Mouse (Mus musculus) limb, embryonic 13.5 days (tissue): ENCODE measurements around the gene Ano2. TPM values are rescaled to one million over a fixed set of nuclear protein-coding genes. Genes with fewer than 3 reads are reported as not detected.

Experiments used
- ATAC-seq: fragments of 200-750 bp; cut with Nextera tagmentation; 2 replicates; pipeline ENCODE4 v1.8.0; 2017; ENCODE audit warnings: low read depth, moderate number of reproducible peaks, moderate TSS enrichment; ENCODE audit not compliant: low FRiP score
- H3K27ac ChIP-seq: fragments of 300-500 bp; sonication (generic); 2 replicates; pipeline ENCODE4 v1.5.1; 2015; ENCODE audit warnings: inconsistent platforms, mild to moderate bottlenecking, moderate library complexity
- H3K27me3 ChIP-seq: fragments of 300-500 bp; sonication (generic); 2 replicates; pipeline ENCODE4 v1.6.1; 2015; ENCODE audit warnings: mild to moderate bottlenecking, inconsistent platforms
- H3K36me3 ChIP-seq: fragments of 300-500 bp; sonication (generic); 2 replicates; pipeline ENCODE4 v1.6.1; 2015; ENCODE audit warnings: inconsistent platforms, mild to moderate bottlenecking, moderate library complexity
- H3K4me1 ChIP-seq: fragments of 300-500 bp; sonication (generic); 2 replicates; pipeline ENCODE4 v1.6.1; 2015; ENCODE audit warnings: inconsistent platforms
- H3K4me2 ChIP-seq: fragments of 300-500 bp; sonication (generic); replicated peaks from 2 replicates; pipeline ENCODE4 v1.6.1; 2015; ENCODE audit warnings: inconsistent platforms, mild to moderate bottlenecking, moderate library complexity
- H3K4me3 ChIP-seq: fragments of 300-500 bp; sonication (generic); 2 replicates; pipeline ENCODE4 v1.5.1; 2015; ENCODE audit warnings: moderate library complexity, mild to moderate bottlenecking, inconsistent platforms
- H3K9ac ChIP-seq: fragments of 300-500 bp; sonication (generic); 2 replicates; pipeline ENCODE4 v1.6.1; 2015; ENCODE audit warnings: mild to moderate bottlenecking, inconsistent platforms
- H3K9me3 ChIP-seq: fragments of 300-500 bp; sonication (generic); 2 replicates; pipeline ENCODE4 v1.6.1; 2016; ENCODE audit warnings: inconsistent platforms
- WGBS: fragments of 180-500 bp; shearing (Covaris S2); methylation state at CpG from one replicate; pipeline ENCODE4 v1.1.7; 2015; 5-methylcytosine and 5-hydroxymethylcytosine counted together
- polyA plus RNA-seq: library from polyadenylated mRNA; unstranded; fragments of >200 nt; fragmentation: Nextera tagmentation; extraction: Ambion mirVana; gene quantifications from 2 replicates; pipeline ENCODE4 v1.2.1, GENCODE M21; 2015

The Ano2 gene
- polyA plus RNA-seq, 1 experiment from 2014 or later = not detected

GRCm38 (mm10) chr6:125680613-125681012, 9.6 kb upstream of the Ano2 start:
- 23% methylated on average over 11 of the region's 11 CpGs for WGBS
- peak overlapping the region; percentile 39; the same call in 1 of the 2 replicates for H3K27ac ChIP-seq

GRCm38 (mm10) chr6:125685420-125685819, 4.8 kb upstream of the Ano2 start:
- H3K9ac ChIP-seq = no peak overlapping the region
- H3K4me3 ChIP-seq = no peak overlapping the region
- H3K9me3 ChIP-seq = no peaks in the 10 kb centered on the region
- ATAC-seq = no peak
- no peak overlapping the region for H3K4me2 ChIP-seq
- peaks cover 15% of the 10 kb centered on the region for H3K4me1 ChIP-seq
- H3K27me3 ChIP-seq = peaks cover 41% of the 10 kb centered on the region
- H3K27ac ChIP-seq = no peak overlapping the region
- H3K36me3 ChIP-seq = no peaks in the 10 kb centered on the region

More at GRCm38 (mm10) chr6:125680613-125681012, 9.6 kb upstream of the Ano2 start:
- Histone ChIP-seq H3K9ac (no peak overlapping the region), H3K4me1 (peaks cover 14% of the 10 kb centered on the region), H3K4me2 (peak overlapping the region; percentile 39), H3K36me3 (no peaks in the 10 kb centered on the region), H3K9me3 (no peaks in the 10 kb centered on the region), H3K27me3 (peaks cover 11% of the 10 kb centered on the region; the same call in 1 of the 2 replicates), H3K4me3 (no peak overlapping the region)
- peak; percentile 81 for ATAC-seq

- Histone ChIP-seq H3K9ac (no peak overlapping the region), H3K27ac (no peak overlapping the region), H3K4me3 (no peak overlapping the region), H3K4me1 (peaks cover 12% of the 10 kb centered on the region), H3K4me2 (no peak overlapping the region), H3K27me3 (peaks cover 50% of the 10 kb centered on the region), H3K9me3 (no peaks in the 10 kb centered on the region), H3K36me3 (no peaks in the 10 kb centered on the region)
- ATAC-seq = no peak
- WGBS = 38% methylated on average over 1 of the region's 1 CpGs
These were observed 2.2 kb upstream of the Ano2 start for GRCm38 (mm10) chr6:125687986-125688385.

GRCm38 (mm10) chr6:125701146-125701545, 10.9 kb downstream of the Ano2 start:
- H3K4me1 ChIP-seq = no peaks in the 10 kb centered on the region
- H3K27me3 ChIP-seq = no peaks in the 10 kb centered on the region
- no peak overlapping the region for H3K27ac ChIP-seq
- ATAC-seq = no peak
- no peak overlapping the region for H3K9ac ChIP-seq
- H3K4me3 ChIP-seq = no peak overlapping the region
- no peaks in the 10 kb centered on the region for H3K9me3 ChIP-seq
- H3K4me2 ChIP-seq = no peak overlapping the region
- 88% methylated on average over 2 of the region's 2 CpGs for WGBS
- H3K36me3 ChIP-seq = no peaks in the 10 kb centered on the region

- Histone ChIP-seq H3K9me3 (no peaks in the 10 kb centered on the region), H3K27me3 (no peaks in the 10 kb centered on the region; the same call in 1 of the 2 replicates), H3K4me3 (no peak overlapping the region), H3K4me2 (no peak overlapping the region), H3K9ac (no peak overlapping the region), H3K36me3 (no peaks in the 10 kb centered on the region), H3K27ac (no peak overlapping the region), H3K4me1 (no peaks in the 10 kb centered on the region)
- WGBS = 82% methylated on average over 16 of the region's 16 CpGs
- no peak for ATAC-seq
These were observed 21.0 kb downstream of the Ano2 start for GRCm38 (mm10) chr6:125711261-125711660.

GRCm38 (mm10) chr6:125726408-125726807, 36.2 kb downstream of the Ano2 start:
- no peak overlapping the region for H3K4me2 ChIP-seq
- H3K9ac ChIP-seq = no peak overlapping the region
- H3K4me1 ChIP-seq = peaks cover 17% of the 10 kb centered on the region
- WGBS = 85% methylated on average over 2 of the region's 2 CpGs
- no peaks in the 10 kb centered on the region for H3K36me3 ChIP-seq
- no peak overlapping the region for H3K27ac ChIP-seq
- no peak overlapping the region for H3K4me3 ChIP-seq
- H3K9me3 ChIP-seq = peaks cover 6% of the 10 kb centered on the region; the same call in 1 of the 2 replicates
- 0 out of 2 replicates have a peak, but pooled peaks cover 2% of the 10 kb centered on the region for H3K27me3 ChIP-seq
- ATAC-seq = no peak

- ATAC-seq = no peak
- WGBS = 48% methylated on average over 5 of the region's 5 CpGs
These were observed 37.3 kb downstream of the Ano2 start for GRCm38 (mm10) chr6:125727484-125727911.

GRCm38 (mm10) chr6:125729471-125729870, 39.3 kb downstream of the Ano2 start:
- Histone ChIP-seq H3K9ac (no peak overlapping the region), H3K4me2 (no peak overlapping the region), H3K27me3 (0 out of 2 replicates have a peak, but pooled peaks cover 2% of the 10 kb centered on the region), H3K4me1 (peaks cover 17% of the 10 kb centered on the region), H3K36me3 (no peaks in the 10 kb centered on the region), H3K9me3 (peaks cover 6% of the 10 kb centered on the region; the same call in 1 of the 2 replicates), H3K4me3 (no peak overlapping the region), H3K27ac (no peak overlapping the region)
- no peak for ATAC-seq
- WGBS = 78% methylated on average over 6 of the region's 6 CpGs

More at GRCm38 (mm10) chr6:125727484-125727911, 37.3 kb downstream of the Ano2 start:
- Histone ChIP-seq H3K4me1 (peaks cover 17% of the 10 kb centered on the region), H3K4me2 (no peak overlapping the region), H3K9me3 (peaks cover 6% of the 10 kb centered on the region; the same call in 1 of the 2 replicates), H3K27me3 (0 out of 2 replicates have a peak, but pooled peaks cover 2% of the 10 kb centered on the region), H3K9ac (no peak overlapping the region), H3K27ac (no peak overlapping the region), H3K4me3 (no peak overlapping the region), H3K36me3 (no peaks in the 10 kb centered on the region)

- H3K27me3 ChIP-seq = 0 out of 2 replicates have a peak, but pooled peaks cover 2% of the 10 kb centered on the region
- peaks cover 17% of the 10 kb centered on the region for H3K4me1 ChIP-seq
- H3K4me3 ChIP-seq = no peak overlapping the region
- no peak overlapping the region for H3K9ac ChIP-seq
- H3K36me3 ChIP-seq = no peaks in the 10 kb centered on the region
- peaks cover 6% of the 10 kb centered on the region; the same call in 1 of the 2 replicates for H3K9me3 ChIP-seq
- H3K4me2 ChIP-seq = no peak overlapping the region
- 55% methylated on average over 11 of the region's 11 CpGs for WGBS
- ATAC-seq = no peak
- peak overlapping the region; percentile 33; the same call in 1 of the 2 replicates for H3K27ac ChIP-seq
These were observed 39.8 kb downstream of the Ano2 start for GRCm38 (mm10) chr6:125729986-125730535.

GRCm38 (mm10) chr6:125737511-125738285, 47.5 kb downstream of the Ano2 start:
- Histone ChIP-seq H3K4me2 (no peak overlapping the region), H3K4me3 (no peak overlapping the region), H3K9me3 (no peaks in the 10 kb centered on the region), H3K4me1 (0 out of 2 replicates have a peak, but pooled peaks cover 3% of the 10 kb centered on the region), H3K36me3 (no peaks in the 10 kb centered on the region), H3K9ac (no peak overlapping the region), H3K27ac (no peak overlapping the region), H3K27me3 (no peaks in the 10 kb centered on the region)
- no peak for ATAC-seq
- WGBS = 57% methylated on average over 11 of the region's 11 CpGs

- peaks cover 12% of the 10 kb centered on the region for H3K4me1 ChIP-seq
- no peaks in the 10 kb centered on the region for H3K9me3 ChIP-seq
- ATAC-seq = no peak
- H3K27me3 ChIP-seq = peaks cover 3% of the 10 kb centered on the region; the same call in 1 of the 2 replicates
- no peaks in the 10 kb centered on the region for H3K36me3 ChIP-seq
- H3K9ac ChIP-seq = no peak overlapping the region
- 90% methylated on average over 10 of the region's 10 CpGs for WGBS
- H3K4me3 ChIP-seq = no peak overlapping the region
- H3K4me2 ChIP-seq = no peak overlapping the region
- H3K27ac ChIP-seq = no peak overlapping the region
These were observed 53.2 kb downstream of the Ano2 start for GRCm38 (mm10) chr6:125743203-125744100.
